Mouse (Mus musculus) thymus, adult 2 months (tissue): Measurements from ENCODE around the gene Hk2.

Experiments used
- CTCF ChIP-seq: fragments of 200-500 bp; IDR thresholded peaks from 2 replicates; pipeline ENCODE4 v1.5.1; 2012; ENCODE audit warnings: mild to moderate bottlenecking, control low read depth, low read length, moderate library complexity, borderline replicate concordance; ENCODE audit not compliant: control insufficient read depth, poor library complexity, insufficient read depth; ENCODE audit errors: extremely low read depth
- POLR2A ChIP-seq: fragments of 200-500 bp; IDR thresholded peaks from 2 replicates; pipeline ENCODE4 v1.6.1; 2012; ENCODE audit warnings: mild to moderate bottlenecking, low read length, control low read depth, moderate library complexity; ENCODE audit not compliant: control insufficient read depth, poor library complexity, insufficient read depth; ENCODE audit errors: extremely low read depth

- no peak for TF ChIP-seq POLR2A
- TF ChIP-seq CTCF, result no peak
Observed at GRCm38 (mm10) chr6:82748106-82748672, 26.1 kb downstream of the Hk2 start.
